Mouse (Mus musculus) testis, adult 2 months (tissue): ENCODE measurements around the gene Fbxo47.

Experiments
- CTCF ChIP-seq: fragments of 200-500 bp; IDR thresholded peaks from 2 replicates; pipeline ENCODE4 v1.5.1; 2012; ENCODE audit warnings: low read depth, mild to moderate bottlenecking, inconsistent platforms, low read length, moderate library complexity; ENCODE audit not compliant: control insufficient read depth, insufficient read depth, insufficient replicate concordance
- POLR2A ChIP-seq: fragments of 200-500 bp; IDR thresholded peaks from 2 replicates; pipeline ENCODE4 v1.6.1; 2012; ENCODE audit warnings: low read depth, mild to moderate bottlenecking, inconsistent platforms, low read length, moderate library complexity; ENCODE audit not compliant: control insufficient read depth

DNA sequence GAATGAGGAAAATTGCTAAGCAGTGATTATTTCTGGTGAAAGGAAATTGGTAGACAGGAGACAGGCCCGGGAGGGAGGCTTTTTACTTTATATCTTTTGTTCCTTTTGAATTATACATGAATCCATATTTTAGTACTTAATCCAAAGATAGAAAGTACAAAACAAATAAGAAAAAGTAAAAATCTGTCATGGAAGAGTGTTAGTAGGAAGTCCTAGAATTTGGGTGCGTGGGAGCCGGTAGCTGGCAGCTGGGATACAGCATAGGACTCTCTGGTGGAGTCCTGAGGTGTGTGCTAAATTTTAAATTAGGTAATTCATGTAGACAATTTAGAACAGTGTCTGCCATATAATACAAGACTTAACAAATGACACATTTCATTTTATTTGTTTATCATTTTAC lies 16.4 kb downstream of the Fbxo47 start:
- TF ChIP-seq POLR2A (no peak), CTCF (no peak)
